Mouse (Mus musculus): ENCODE data around the gene Rcor2.

DNA sequence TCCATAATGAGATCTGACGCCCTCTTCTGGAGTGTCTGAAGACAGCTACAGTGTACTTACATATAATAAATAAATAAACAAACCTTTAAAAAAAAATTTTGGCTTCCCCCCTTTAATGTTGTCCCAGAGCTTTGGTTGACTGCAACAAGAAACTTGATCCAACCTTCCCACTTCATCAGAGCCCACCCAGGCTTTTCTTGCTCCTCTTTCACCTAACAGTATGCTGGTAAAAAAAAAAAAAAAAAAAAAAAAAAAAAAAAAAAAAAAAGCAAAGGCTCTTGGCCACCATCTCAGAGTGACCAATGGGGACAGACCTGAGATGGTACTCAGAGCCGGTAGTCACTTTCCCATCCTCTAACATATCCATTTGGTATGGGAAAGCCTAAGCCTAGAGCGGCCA is 21.2 kb downstream of the Rcor2 start:
- TF ChIP-seq CTCF (IDR thresholded peaks at IDR 0.05; ENCODE audit: low read depth) (no peak), EP300 (IDR thresholded peaks at IDR 0.05; ENCODE audit: low read depth) (no peak)
